Mouse (Mus musculus) brain, embryonic 14.5 days (tissue): ENCODE results near the gene Med27. TPM values are rescaled to one million over a fixed set of nuclear protein-coding genes. Genes with fewer than 3 reads are reported as not detected.

Source experiments
- DNase-seq: peaks from one replicate; pipeline ENCODE4 v3.0.0-alpha.2; 2011; ENCODE audit warnings: low read depth
- CTCF ChIP-seq: fragments of 200-500 bp; IDR thresholded peaks from 2 replicates; pipeline ENCODE4 v1.5.1; 2012; ENCODE audit warnings: inconsistent platforms, mild to moderate bottlenecking, moderate library complexity, borderline replicate concordance; ENCODE audit not compliant: insufficient read depth, insufficient read length; ENCODE audit errors: extremely low read depth
- POLR2A ChIP-seq: fragments of 200-500 bp; IDR thresholded peaks from 2 replicates; pipeline ENCODE4 v1.6.1; 2012; ENCODE audit warnings: mild to moderate bottlenecking, inconsistent platforms, borderline replicate concordance; ENCODE audit not compliant: poor library complexity, insufficient read depth, insufficient read length, severe bottlenecking; ENCODE audit errors: extremely low read depth
- polyA plus RNA-seq: library from polyadenylated mRNA; depleted of rRNA; stranded (reverse); fragments of >200 nt; gene quantifications from 2 replicates; pipeline ENCODE4 v1.2.3, GENCODE M21; 2012

Gene Med27
- polyA plus RNA-seq, 1 experiment: 64.9 TPM

DNA sequence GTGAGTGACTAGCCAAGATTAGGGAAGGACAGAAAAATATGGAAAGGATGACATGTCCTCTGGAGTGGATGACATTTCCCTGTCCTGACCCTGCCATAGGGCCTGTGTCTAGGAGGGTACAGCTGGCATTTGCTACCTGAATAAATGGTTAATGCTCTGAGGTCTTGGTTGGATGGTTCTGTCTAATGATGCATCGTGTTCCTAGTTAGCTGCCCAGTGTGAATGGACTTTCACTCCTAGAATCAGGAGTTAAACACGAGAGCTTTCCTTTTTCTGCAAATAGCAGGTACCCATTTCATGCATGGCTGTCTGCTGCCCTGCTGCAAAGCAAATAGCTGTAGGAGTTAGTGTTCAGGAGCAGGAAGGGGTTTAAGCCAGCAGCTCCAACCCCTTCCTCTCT lies 141.0 kb downstream of the Med27 start:
- TF ChIP-seq POLR2A (no peak), CTCF (no peak)
- DNase-seq: no peak

DNA sequence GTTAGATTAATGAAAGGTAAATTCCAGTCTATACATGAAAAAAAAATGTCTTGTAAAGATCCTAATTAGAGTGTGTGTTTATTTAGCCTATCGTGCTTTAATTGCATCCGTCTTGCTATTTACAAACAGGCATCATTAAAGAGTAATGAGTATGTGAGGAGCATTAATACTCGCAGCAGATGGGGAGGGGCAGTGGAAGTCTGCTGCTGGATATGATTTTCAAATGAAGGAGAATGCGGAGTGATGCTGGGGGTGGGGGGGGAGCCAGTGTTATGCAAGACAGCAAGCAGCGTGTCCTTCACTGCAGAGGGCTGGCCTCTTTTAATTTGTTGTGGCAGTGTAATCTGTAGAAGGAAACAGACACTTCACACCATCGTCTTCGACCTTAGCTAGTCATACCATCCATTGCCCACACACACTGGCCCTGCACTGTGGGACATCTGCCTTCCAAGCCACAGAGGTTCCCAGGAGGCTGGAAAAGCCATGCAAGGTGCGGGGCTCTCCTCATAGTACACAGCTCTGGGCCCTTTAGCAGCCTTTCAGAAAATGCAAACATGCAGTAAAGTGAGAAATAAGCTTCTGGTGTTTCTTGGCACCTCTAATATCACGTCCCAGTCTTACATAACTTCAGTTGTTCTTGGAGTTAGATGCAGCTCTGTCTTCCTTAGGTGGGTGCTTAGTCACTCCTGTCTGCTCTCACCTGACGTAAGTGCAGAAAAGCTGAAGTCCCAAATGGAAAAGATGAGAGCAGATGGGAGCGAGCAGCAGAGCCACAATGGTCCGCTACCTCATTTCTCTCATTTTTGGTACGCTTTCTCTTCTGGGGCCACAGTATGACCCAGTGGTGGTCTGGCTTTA lies 142.0 kb downstream of the Med27 start:
- peak; percentile 76 for DNase-seq
- TF ChIP-seq CTCF (no peak), POLR2A (no peak)

- TF ChIP-seq POLR2A (no peak), CTCF (no peak)
- no peak for DNase-seq
Observed at GRCm38 (mm10) chr2:29491656-29492055, 145.0 kb downstream of the Med27 start.

GRCm38 (mm10) chr2:29493396-29494031 lies 146.9 kb downstream of the Med27 start:
- DNase-seq: peak; percentile 81
- TF ChIP-seq POLR2A (no peak), CTCF (no peak)

DNA sequence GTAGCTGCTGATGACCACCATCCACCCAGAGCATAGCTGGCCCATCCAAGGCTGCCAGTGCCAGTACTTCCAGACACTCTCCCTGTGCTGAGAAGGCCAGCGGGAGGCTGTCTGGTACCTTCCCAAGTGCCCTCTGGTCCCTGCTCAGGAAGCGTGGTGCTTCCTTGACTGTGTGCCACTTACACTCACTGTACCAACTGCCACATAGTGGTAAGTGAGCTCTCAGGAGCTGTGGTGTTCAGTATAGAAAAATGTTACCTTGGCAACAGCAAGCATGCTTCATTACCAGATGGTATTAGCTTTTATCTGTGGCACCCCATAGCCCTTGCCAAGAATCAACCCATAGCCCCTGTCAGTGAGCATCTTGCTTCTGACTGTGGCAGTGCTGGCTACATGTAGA lies 148.7 kb downstream of the Med27 start:
- peak; percentile 85 for DNase-seq
- TF ChIP-seq CTCF (no peak), POLR2A (no peak)

GRCm38 (mm10) chr2:29500601-29501350 lies 154.2 kb downstream of the Med27 start:
- TF ChIP-seq CTCF: no peak
- no peak for TF ChIP-seq POLR2A
- DNase-seq: no peak

GRCm38 (mm10) chr2:29501381-29501780 lies 154.8 kb downstream of the Med27 start:
- no peak for DNase-seq
- TF ChIP-seq POLR2A: no peak
- TF ChIP-seq CTCF: no peak

DNA sequence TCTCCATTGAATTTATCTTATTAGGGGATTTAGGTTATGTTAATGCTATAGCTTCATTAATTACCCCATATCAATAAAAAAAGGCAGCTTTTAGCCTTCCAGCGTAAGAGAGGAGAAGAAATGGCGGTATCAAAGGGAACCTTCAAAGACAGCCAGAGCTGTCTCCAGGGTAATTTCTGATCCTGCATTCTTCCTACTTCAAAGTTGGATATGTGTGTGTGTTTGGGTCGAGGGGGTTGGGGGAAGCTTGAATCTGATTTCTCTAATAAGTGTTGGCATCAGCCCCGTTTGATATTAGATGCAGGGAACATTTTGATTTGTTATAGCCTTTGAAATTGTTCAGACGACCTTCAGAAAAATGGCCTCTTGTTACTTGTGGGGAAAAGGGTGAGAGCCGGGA lies 158.2 kb downstream of the Med27 start:
- peak; percentile 75 for DNase-seq

GRCm38 (mm10) chr2:29506411-29506810 lies 159.8 kb downstream of the Med27 start:
- DNase-seq: no peak
- no peak for TF ChIP-seq POLR2A

More for the DNA sequence above, 158.2 kb downstream of the Med27 start:
- TF ChIP-seq POLR2A (no peak), CTCF (no peak)

GRCm38 (mm10) chr2:29513131-29513530 lies 166.5 kb downstream of the Med27 start:
- TF ChIP-seq POLR2A (no peak), CTCF (no peak)
- DNase-seq: no peak

- TF ChIP-seq POLR2A: no peak
- TF ChIP-seq CTCF: no peak
- DNase-seq: peak; percentile 66
Observed at GRCm38 (mm10) chr2:29514836-29515235, 168.2 kb downstream of the Med27 start.
